Mouse (Mus musculus): Measurements from ENCODE around the gene Ppil1. TPM values are rescaled to one million over a fixed set of nuclear protein-coding genes. Genes with fewer than 3 reads are reported as not detected.
"Not testable (repeated sequence)": the region's sequence is repeated elsewhere in the genome, so short reads cannot be mapped to it uniquely, and the experiment has no call there.

Ppil1 gene
- total RNA-seq, 2 experiments from 2014 or later = 31.2 to 34.1 TPM

DNA sequence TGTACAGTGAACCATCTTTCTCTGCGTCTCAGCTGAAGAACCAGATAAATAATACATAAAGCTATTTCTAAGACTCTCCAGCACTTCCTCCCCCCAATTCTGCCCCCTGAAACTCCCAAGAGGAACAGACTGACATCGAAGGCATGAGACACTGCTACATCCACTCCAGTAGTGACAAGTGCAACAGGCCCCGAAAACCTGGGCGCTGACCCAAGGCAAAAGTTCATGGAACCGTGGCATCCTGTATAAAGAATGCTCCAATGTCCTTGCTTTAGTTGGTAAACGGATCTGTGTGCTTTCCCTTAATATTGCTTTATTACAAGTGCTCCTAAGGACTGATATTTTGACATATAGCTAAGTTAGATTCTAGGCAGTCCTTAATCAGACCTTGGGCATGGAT is 9.2 kb downstream of the Ppil1 start:
- DNase-seq; intact Hi-C loops (cut with DNase I): not testable (repeated sequence)

DNA sequence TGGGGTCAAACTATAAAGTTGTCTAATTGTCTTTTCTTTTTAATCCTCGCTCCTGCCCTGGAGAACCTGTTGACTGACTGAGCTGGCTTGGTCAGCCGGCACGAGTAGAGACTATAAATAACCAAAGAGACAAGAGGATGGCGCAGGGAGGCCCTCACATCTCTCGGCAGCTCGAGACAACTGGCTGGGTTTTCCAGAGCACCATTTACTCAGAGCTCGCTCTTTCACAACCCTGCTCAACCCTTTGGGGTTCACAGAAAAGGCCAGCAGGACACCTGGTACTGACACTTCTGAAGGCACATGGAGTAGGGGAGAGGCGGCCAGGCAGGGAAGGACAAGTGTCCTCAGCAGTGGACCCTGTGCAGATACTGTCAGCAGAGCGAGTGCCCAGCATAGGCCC is 10.3 kb downstream of the Ppil1 start:
- intact Hi-C loops (cut with DNase I) = no loop called here

DNA sequence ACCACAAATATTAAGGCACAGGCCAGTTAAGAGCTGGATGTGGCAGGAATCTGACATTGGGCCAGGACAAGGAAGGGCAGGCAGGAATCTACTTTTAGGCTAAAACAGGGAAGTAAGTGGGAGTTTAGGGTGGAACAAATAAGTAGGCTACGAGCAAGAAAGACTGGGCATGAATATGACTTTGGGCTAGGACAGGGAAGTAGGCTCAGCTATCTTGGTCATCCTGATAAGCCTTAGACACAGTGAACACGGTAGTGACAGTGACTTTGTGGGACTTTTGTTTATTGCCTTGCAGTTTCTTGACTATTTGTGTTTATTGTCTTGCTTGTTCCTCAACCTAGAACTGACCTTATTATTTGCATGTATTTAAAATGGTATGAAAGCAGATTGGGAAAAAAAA is 10.8 kb downstream of the Ppil1 start:
- intact Hi-C loops (cut with DNase I) = no loop called here
- no peak for DNase-seq

More for the DNA sequence above, 10.3 kb downstream of the Ppil1 start:
- peak in 1 of 2 experiments; percentile 68 for DNase-seq

DNA sequence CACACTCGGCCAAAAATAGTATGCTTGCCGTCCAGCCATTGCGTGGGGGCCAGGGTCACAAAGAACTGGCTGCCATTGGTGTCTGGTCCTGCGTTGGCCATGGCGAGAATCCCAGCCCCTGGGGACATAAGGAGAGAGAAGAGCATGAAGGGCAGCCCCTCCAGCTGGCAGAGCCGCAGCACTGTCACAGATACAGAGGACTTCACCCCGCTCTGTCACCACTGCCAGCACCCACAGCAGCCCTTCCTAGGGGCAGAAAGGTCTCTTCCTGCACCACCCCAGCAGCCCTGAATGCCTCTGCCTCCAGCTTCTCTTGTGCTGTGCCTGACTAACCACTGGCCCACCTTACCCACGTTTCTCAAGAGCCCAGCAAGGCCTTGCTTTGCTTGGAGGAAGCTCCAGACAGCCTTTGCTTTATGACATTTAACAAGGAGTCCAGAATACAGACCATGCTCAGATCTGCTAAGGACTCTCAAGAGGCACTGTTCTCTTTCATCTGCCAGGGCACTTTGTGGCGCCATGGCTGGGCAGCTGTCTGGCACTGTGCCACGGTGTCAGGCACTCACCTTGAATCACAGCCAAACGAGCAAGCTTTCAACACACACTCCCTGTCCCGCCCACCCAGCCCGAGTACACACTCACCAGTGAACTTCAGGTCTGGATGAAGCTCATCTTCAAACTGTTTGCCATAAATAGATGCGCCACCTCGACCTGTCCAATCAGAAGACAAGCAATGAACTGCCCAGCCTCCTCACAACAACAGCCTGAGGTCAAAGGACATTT is 12.2 kb downstream of the Ppil1 start:
- intact Hi-C loops (cut with DNase I) = no loop called here
- DNase-seq = peak; percentile 91

DNA sequence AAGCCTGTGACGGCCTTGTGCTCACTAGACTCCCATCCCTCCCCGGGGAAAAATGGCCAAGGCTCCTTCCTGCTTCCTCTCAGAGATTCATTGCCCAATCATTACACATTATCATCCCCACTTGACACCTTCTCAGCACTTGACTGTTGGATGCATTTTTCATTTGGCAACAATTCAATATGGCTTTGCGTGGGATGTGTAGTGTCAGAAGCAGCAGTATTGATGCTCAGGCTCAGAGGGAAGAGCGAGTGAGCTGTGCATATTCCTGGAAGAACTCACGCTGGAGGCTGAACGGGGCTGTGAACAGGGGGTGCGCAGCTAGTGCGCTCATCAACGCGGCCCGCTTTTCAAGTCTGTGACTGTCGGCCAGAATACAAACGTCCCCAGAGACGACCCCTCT is 13.0 kb downstream of the Ppil1 start:
- intact Hi-C loops (cut with DNase I) = not testable (repeated sequence)

DNA sequence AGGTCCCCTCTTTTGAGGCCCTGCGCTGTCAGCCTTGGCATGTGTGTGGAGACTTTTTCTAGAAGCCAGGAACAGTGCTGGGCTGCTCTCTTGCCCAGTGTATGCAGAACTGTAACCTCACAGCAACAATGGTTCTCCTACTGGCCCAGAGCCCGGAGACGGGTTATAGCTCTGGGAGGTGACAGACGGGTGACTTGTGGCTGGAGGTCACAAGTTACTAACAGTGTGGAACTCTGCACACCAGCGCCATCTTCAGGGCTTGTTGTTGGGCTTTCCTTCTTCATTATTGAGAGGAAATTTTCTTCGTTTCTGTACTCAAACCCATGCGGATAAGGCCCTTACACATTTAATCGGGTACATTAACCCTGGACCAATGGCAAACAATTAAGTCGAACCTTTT is 14.5 kb downstream of the Ppil1 start:
- DNase-seq = peak; percentile 82 to 83
- intact Hi-C loops (cut with DNase I) = no loop called here

More for the DNA sequence above, 13.0 kb downstream of the Ppil1 start:
- not testable (repeated sequence) for DNase-seq

DNA sequence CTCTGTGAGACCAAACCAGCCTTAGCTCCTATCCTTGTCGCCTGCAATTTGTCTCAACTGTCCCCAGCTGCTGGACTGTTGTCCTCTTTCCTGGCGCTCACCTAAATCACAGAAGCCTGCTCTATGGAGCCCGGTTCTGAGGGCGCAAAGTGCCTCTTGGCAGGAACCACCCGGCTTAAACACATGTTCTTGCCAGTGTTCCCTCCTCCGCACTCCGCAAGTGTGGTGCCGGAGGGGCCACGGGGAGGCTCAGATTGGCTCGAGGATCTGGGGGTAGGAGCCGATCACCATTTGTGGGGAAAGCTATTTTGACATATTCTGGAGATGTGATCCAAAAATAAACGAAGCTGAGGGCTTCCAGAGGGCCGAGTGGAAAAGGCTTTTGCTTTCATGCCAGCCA is 16.1 kb downstream of the Ppil1 start:
- intact Hi-C loops (cut with DNase I) = loop anchor here (2.0 kb wide), 1 partner anchor 199 kb away; no protein-coding TSS in a partner anchor
- DNase-seq = peak; percentile 62 to 74

DNA sequence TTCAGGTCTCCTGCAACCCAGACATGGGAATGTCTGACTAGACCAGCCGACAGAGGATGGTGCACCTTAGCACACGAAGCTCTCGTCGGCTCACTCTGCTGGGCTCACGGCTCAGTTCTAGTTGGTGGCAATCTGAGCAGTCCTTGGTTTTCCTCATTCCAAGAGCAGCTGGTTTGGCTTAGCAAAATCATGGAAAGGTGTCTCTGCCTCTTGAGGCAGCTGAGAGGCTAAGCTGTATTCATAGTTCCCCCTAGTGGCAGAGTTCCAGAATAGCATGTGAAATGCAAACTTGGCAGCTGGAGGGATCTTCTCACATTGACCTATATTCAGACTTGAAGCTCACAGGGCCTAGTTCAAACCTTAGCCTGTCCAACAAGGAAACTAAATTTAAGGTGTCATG is 17.4 kb downstream of the Ppil1 start:
- DNase-seq = peak; percentile 74 to 75
- intact Hi-C loops (cut with DNase I) = loop anchor here (1.0 to 2.0 kb wide), 2 partner anchors 69 to 198 kb away; no protein-coding TSS in a partner anchor

DNA sequence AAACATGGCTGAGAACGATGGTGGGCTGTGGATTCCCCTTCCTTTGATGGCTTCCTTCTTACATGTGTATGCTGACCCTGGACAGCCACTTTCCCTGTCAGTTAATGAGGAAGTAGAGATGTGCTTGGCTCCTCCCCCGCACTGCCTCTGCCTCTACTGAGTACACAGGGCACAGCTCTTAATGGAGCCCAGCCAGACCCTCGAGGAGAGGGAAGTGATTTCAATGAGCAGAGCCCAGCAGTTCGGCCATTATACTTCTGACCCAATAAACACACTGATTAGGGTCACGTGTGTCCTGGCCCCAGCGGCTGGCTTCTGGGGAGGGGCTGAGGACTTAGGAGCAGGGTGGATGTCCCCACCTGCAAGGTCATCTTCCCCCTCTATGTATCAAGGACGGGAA is 18.3 kb downstream of the Ppil1 start:
- no peak for DNase-seq
- intact Hi-C loops (cut with DNase I) = loop anchor here (1.0 to 2.0 kb wide), 2 partner anchors 68 to 197 kb away; no protein-coding TSS in a partner anchor

DNA sequence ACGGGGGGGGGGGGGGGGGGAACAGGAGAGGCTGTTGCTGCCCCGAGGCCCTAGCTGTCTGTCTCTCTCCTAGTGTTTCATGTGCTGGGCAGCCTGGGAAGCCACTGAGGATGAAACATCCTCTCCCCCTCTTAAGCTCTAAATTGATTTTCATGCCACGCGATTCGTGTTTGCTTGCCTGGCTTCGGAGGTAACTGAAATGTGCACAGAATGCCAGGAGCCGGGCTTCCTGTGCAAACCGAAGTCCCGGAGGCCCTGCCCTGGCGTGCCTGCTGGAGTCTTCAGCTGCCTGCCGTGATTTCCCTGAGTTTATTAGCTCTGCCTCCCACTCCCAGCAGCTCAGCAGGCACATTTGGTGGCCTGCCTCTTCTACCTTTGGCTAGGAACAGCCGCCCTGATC is 19.1 kb downstream of the Ppil1 start:
- intact Hi-C loops (cut with DNase I) = no loop called here
- no peak for DNase-seq

DNA sequence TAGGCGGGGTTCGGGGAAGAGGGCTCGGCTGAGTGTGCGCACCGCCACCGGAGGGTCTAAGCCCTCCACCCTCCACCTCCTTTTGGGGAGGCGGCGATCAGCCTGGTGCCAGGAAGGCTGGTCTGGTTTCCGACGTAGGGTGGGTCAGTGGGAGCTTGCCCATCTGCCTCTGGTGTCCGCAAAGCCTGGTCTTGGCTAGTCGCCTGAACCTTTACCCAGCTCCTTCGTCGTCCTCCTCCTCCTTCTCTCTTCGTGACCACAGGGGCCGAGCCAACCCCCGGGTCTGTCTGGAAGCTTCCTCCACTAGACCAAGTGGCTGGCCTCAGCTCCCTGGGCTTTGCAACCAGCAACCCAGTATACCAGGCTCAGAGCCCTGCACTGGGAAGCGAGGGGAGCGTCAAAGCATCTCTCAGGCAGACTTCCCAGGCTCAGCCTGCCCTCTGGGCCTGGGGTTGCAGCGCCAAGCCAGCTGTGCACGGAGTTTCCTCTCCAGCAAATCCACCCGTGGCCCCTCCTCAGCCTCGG is 25.5 kb downstream of the Ppil1 start:
- intact Hi-C loops (cut with DNase I) = no loop called here
- no peak for DNase-seq

DNA sequence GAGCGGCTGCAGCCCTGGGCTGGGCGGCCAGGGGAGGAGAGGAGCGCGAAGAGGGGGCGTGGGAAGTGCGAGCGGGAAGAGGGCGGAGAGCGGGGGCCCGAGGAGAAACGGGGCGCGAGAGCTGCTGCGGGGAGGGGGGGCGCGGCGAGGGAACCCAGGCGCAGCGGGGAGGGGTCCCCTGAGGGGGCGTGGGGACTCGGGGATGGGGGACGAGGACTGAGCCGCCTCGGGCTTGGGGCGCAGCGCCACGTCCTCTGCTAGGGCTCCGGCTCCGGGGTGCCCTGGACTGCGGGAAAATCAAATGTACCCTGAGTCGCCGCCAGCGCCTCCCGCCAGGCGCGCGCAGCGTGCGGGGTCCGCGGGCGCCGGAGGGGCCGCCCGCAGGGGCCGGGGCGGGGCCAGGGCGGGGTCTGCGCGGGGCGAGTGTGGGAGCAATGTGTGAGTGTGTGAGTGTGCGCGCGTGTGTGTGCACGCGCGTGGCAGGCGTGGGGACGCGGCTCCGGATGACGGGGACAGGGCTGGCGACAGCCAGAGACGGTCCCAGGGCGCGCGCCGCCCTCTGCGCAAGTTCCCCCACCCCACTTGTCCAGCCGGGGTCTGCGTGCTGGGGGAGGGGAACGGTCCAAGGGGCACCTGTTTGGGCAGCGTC is 26.1 kb downstream of the Ppil1 start, which contains the start of gene Cpne5:
Gene Cpne5, minus strand, starts transcription at position 396 of the 649 bp plus-strand sequence.
- intact Hi-C loops (cut with DNase I) = no loop called here
- DNase-seq = no peak

DNA sequence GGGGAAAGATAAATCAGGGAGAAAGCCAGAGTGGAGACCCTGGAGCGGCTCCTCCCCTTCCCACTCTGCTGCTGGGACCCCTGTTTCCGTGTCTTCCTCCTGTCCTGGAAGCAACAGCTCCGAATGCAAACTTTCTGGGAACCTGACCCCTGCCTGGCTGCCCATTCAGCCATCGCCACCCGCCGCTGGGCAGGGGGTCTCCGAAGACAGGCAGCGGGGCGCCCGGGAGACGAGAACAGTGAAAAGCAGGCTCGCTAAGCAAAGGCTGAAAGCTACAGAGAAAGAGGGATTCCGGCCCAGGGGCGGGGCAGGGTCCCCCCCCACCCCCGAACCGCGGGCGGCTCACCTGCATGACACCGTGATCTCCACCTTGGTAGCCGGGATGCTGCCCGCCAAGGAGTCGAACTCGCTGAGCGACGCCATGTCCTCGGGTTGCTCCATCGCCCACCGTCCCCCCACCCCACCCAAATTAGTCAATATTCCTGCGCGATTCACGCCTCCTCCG is 26.7 kb downstream of the Ppil1 start:
- intact Hi-C loops (cut with DNase I) = no loop called here
- DNase-seq = no peak

DNA sequence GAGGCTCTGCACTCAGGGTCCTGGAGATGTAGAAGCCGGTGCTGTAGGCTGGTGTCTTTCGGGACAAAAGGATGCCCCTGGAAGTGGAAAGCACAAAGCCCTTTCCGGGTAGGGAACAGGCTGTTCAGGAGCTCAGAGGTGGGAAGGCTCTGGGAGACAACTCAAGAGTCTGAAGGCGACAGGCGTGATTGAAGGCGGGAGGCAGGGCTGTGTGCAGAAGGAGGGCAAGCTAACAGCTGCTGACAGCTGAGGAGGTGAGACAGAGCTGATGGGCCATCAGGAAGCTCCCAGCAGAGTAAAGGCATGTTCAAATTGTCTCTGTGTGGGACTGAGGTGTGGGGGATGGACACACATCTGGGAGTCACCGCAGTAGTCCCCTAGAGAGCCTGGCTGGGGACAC is 27.9 kb downstream of the Ppil1 start:
- DNase-seq = no peak
- intact Hi-C loops (cut with DNase I) = no loop called here

DNA sequence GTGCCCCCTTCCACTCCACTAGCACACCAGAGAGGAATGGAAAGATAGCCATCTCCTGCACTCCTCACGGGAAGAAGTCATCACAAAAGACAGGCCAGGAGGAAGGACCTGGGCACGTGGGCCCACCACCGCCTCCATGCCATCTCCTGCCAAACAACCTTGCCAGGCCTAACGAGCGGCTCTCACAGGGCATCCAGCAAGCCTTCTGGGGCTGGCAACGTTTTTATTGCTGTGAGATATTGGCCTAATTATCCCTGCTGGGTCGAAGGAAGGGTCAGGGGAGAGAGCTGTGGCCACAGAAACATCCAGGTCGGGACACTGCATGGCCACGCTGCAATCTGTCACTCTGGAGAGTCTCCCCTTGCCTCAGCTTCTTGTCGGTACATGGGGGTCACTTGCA is 32.9 kb downstream of the Ppil1 start:
- intact Hi-C loops (cut with DNase I) = no loop called here
- no peak for DNase-seq

DNA sequence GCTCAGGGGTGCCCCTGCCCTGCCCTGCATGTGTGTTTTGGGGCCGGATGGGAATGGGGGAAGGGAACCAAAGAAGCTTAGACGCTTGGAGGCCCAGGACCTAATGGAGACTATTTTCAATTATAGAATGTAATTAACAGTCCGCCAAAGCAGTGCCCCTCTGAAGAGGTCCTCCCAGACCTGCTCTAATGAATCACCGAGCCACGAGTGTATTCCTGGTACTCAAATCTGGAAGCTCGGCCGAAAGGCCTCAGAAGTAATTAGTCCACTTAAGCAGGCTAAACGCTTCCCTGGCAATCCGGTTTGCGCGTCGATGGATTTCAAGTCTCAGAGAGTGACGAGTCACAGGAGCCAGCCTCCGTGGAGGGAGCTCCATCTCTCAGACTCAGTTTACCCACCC is 43.4 kb downstream of the Ppil1 start:
- intact Hi-C loops (cut with DNase I) = no loop called here
- no peak for DNase-seq

DNA sequence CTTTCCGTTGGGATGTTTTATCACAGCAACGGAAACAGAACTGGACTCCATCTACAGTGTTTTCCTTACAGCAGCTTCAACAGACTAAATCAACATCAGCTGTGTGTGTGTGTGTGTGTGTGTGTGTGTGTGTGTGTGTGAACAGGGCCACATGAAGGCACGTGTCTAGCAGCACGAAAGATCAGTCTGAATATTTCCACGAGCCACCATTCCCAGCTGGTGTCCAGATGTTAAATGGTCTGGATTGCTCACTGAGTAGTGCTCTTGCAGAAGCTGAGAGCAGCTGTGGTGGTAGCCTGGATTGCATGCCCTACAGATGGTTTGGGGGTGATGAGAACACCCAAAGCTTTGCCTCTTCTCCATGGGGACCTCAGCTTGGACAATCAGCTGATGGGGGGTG is 46.0 kb downstream of the Ppil1 start:
- DNase-seq = peak in 1 of 2 experiments; percentile 12
- intact Hi-C loops (cut with DNase I) = no loop called here

DNA sequence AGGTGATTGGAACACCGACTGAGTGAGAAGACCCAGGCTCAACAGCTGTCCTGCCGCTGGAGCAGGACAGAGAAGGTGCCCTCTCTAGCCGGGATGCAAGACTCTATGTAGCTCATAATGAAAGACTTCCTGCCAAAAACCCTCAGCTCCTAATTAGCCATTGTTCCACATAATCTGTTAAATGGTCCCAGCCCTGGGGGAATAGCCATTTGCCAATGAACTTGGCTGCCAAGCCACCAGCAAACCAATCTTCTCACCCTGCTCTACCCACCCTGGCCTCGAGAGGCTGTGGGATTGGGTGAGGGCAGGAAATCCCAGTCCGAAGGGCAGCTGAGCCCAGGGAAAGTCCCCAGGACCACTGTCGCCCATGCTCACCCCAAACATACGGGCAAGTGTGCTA is 47.9 kb downstream of the Ppil1 start:
- intact Hi-C loops (cut with DNase I) = no loop called here
- no peak for DNase-seq

DNA sequence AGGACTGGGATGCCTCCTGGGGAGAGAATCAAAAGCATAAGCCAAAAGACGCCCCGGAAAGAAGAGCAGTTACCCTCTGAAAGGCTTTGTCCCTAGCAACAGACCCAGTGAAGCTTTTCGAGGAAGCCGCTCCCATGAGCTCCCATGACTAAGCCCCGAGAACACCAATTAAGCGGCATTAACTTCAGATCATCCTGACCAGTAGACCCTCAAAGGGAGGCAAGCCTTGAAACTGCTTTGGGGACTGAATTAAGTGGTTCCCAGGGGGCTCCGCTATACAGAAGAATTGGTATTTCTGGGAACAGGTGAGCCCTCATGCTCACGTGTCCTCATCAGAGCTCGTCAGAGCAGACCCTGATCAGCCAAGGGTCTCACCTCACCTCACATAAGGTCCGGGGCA is 49.3 kb downstream of the Ppil1 start:
- intact Hi-C loops (cut with DNase I) = no loop called here
- no peak for DNase-seq

DNA sequence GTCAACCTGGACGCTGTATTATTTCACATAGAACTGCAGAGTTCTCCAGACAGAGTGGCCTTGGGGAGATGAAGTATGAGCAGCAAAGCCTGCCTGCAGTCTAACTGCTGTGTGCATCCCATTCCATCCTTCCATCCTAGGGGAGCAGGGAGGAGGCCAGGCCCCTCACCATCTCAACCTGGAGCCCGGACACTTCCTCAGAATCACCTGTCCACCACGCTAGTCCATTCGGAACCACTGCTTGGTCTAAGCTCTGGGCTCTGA is 49.9 kb downstream of the Ppil1 start:
- intact Hi-C loops (cut with DNase I) = no loop called here
- no peak for DNase-seq

DNA sequence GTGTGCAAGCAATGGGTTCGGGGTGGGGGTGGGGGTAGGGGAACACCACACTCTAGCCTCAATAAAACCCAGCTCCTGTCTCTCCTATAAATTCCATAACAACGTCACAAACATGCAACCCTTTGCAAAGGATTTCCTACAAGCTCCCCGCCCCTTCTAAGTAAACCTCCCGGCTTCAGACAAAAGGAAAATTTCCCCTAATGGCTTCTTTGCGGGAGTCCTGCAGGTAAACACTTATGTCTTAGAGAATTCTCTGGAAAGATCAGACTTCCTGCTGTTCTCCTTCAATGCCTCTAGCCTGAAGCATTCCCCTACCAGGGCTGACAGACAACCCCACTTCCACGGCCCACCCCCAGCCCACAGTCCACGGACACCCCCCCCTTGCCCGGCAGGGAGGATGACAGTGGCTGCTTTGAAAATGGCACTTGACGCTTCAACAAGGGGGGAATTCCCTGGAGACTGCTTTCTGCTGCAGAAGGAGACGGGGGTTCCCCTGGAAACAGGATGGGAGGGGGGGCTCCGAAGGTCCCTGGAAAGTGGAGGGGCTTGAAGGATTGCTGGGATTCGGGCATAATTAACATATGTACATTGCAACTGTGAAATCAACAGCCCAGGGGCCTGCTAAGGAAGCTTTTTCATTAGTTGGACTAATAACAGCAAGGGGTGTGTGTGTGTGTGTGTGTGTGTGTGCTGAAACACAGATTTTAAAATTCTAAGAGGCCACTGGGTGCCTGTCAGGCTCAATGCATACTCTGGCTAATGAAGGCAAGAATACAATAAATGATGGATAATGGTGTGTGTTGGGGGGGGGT is 50.4 kb downstream of the Ppil1 start:
- DNase-seq = no peak
- intact Hi-C loops (cut with DNase I) = no loop called here
